20 mouse cellular contexts compared by ENCODE assay signal in genomic region chr2:118120751-118121150, GRCm38 (mm10).
"Had no signal": no experiment of that assay in that cellular context is flagged by ENCODE, and none has a peak within 500 bp of the region (broad histone marks: within the 10 kb centered on the region; RNA-seq: fewer than 3 reads in every experiment).

No protein-coding gene starts in this region.

- H3K4me3 ChIP-seq: heart, embryonic 10.5 days; heart, embryonic 12.5 days; intestine, embryonic 15.5 days; layer of hippocampus, adult 2 months; left cerebral cortex, adult 2 months; limb, embryonic 10.5 days; limb, embryonic 12.5 days; liver, embryonic 13.5 days had no signal

- H3K4me1 ChIP-seq: heart, embryonic 10.5 days; liver, embryonic 13.5 days had no signal

- DNase-seq: gastrocnemius, postnatal 14 days; gastrocnemius, postnatal 36 days; heart, adult 18-20 months; heart, postnatal 10 days; heart, postnatal 36 days; kidney, adult 18-20 months; kidney, adult 8-10 months; kidney, postnatal 10 days; kidney, postnatal 25 days; kidney, postnatal 4 days; liver; liver, embryonic 13.5 days had no signal

- H3K27ac ChIP-seq: heart, embryonic 10.5 days; hindbrain, embryonic 14.5 days; intestine, embryonic 15.5 days; layer of hippocampus, adult 2 months; left cerebral cortex, adult 2 months; limb, embryonic 10.5 days; limb, embryonic 12.5 days; liver, embryonic 13.5 days had no signal
